Mouse (Mus musculus): ENCODE measurements around the gene Ccdc43. TPM values are rescaled to one million over a fixed set of nuclear protein-coding genes. Genes with fewer than 3 reads are reported as not detected.

The Ccdc43 gene
- polyA plus RNA-seq, 1 experiment from 2014 or later: 47.5 TPM

- WGBS: 3% methylated on average over 9 of the region's 9 CpGs
- Histone ChIP-seq H3K4me3 (ENCODE audit: low read length) (no peak overlapping the region), H3K9ac (ENCODE audit: low read length) (no peak overlapping the region), H3K4me1 (replicated peaks; ENCODE audit: control insufficient read depth, insufficient read depth, low read length) (0 out of 2 replicates have a peak, but pooled peaks cover 4% of the 10 kb centered on the region), H3K9me3 (ENCODE audit: control insufficient read depth, low read length) (no peaks in the 10 kb centered on the region), H3K4me2 (ENCODE audit: low read depth, low read length) (no peak overlapping the region), H3K27me3 (ENCODE audit: control insufficient read depth, insufficient read depth, low read depth, low read length) (no peaks in the 10 kb centered on the region), H3K27ac (ENCODE audit: low read length) (no peak overlapping the region), H3K36me3 (ENCODE audit: control insufficient read depth, insufficient read depth, low read length) (no peaks in the 10 kb centered on the region)
- ATAC-seq (ENCODE audit: low read depth): peak; percentile 47; the same call in 1 of the 2 replicates
These were observed 46.2 kb downstream of the Ccdc43 start for GRCm38 (mm10) chr11:102651381-102651780.

GRCm38 (mm10) chr11:102647885-102648284, 49.7 kb downstream of the Ccdc43 start:
- H3K36me3 ChIP-seq (ENCODE audit: control insufficient read depth, insufficient read depth, low read length): no peaks in the 10 kb centered on the region
- H3K27me3 ChIP-seq (ENCODE audit: control insufficient read depth, insufficient read depth, low read depth, low read length): no peaks in the 10 kb centered on the region
- peaks cover 10% of the 10 kb centered on the region for H3K4me1 ChIP-seq (replicated peaks; ENCODE audit: control insufficient read depth, insufficient read depth, low read length)
- no peak overlapping the region for H3K4me3 ChIP-seq (ENCODE audit: low read length)
- no peak overlapping the region for H3K27ac ChIP-seq (ENCODE audit: low read length)
- WGBS: 59% methylated on average over 12 of the region's 12 CpGs
- no peak for ATAC-seq (ENCODE audit: low read depth)
- no peaks in the 10 kb centered on the region for H3K9me3 ChIP-seq (ENCODE audit: control insufficient read depth, low read length)
- H3K4me2 ChIP-seq (ENCODE audit: low read depth, low read length): no peak overlapping the region
- no peak overlapping the region for H3K9ac ChIP-seq (ENCODE audit: low read length)

GRCm38 (mm10) chr11:102646226-102646625, 51.4 kb downstream of the Ccdc43 start:
- H3K4me3 ChIP-seq (ENCODE audit: low read length): no peak overlapping the region
- H3K9me3 ChIP-seq (ENCODE audit: control insufficient read depth, low read length): no peaks in the 10 kb centered on the region
- H3K4me2 ChIP-seq (ENCODE audit: low read depth, low read length): no peak overlapping the region
- ATAC-seq (ENCODE audit: low read depth): peak; percentile 49; the same call in 1 of the 2 replicates
- H3K36me3 ChIP-seq (ENCODE audit: control insufficient read depth, insufficient read depth, low read length): no peaks in the 10 kb centered on the region
- 65% methylated on average over 13 of the region's 13 CpGs for WGBS
- H3K27me3 ChIP-seq (ENCODE audit: control insufficient read depth, insufficient read depth, low read depth, low read length): no peaks in the 10 kb centered on the region
- no peak overlapping the region for H3K27ac ChIP-seq (ENCODE audit: low read length)
- H3K9ac ChIP-seq (ENCODE audit: low read length): no peak overlapping the region
- peaks cover 7% of the 10 kb centered on the region for H3K4me1 ChIP-seq (replicated peaks; ENCODE audit: control insufficient read depth, insufficient read depth, low read length)

- peaks cover 11% of the 10 kb centered on the region for H3K4me1 ChIP-seq (replicated peaks; ENCODE audit: control insufficient read depth, insufficient read depth, low read length)
- peak overlapping the region; percentile 74 for H3K27ac ChIP-seq (ENCODE audit: low read length)
- ATAC-seq (ENCODE audit: low read depth): peak; percentile 84
- WGBS: 34% methylated on average over 10 of the region's 10 CpGs
- no peaks in the 10 kb centered on the region for H3K9me3 ChIP-seq (ENCODE audit: control insufficient read depth, low read length)
- no peak overlapping the region for H3K9ac ChIP-seq (ENCODE audit: low read length)
- no peaks in the 10 kb centered on the region for H3K36me3 ChIP-seq (ENCODE audit: control insufficient read depth, insufficient read depth, low read length)
- no peak overlapping the region for H3K4me3 ChIP-seq (ENCODE audit: low read length)
- no peaks in the 10 kb centered on the region for H3K27me3 ChIP-seq (ENCODE audit: control insufficient read depth, insufficient read depth, low read depth, low read length)
- H3K4me2 ChIP-seq (ENCODE audit: low read depth, low read length): no peak overlapping the region
These were observed 53.6 kb downstream of the Ccdc43 start for GRCm38 (mm10) chr11:102643891-102644382.

- Histone ChIP-seq H3K9ac (ENCODE audit: low read length) (no peak overlapping the region), H3K27ac (ENCODE audit: low read length) (no peak overlapping the region), H3K4me1 (replicated peaks; ENCODE audit: control insufficient read depth, insufficient read depth, low read length) (peaks cover 25% of the 10 kb centered on the region), H3K36me3 (ENCODE audit: control insufficient read depth, insufficient read depth, low read length) (no peaks in the 10 kb centered on the region), H3K9me3 (ENCODE audit: control insufficient read depth, low read length) (no peaks in the 10 kb centered on the region), H3K4me2 (ENCODE audit: low read depth, low read length) (no peak overlapping the region), H3K4me3 (ENCODE audit: low read length) (no peak overlapping the region), H3K27me3 (ENCODE audit: control insufficient read depth, insufficient read depth, low read depth, low read length) (no peaks in the 10 kb centered on the region)
- peak; percentile 65 for ATAC-seq (ENCODE audit: low read depth)
- 22% methylated on average over 12 of the region's 12 CpGs for WGBS
These were observed 60.7 kb downstream of the Ccdc43 start for GRCm38 (mm10) chr11:102636887-102637286.

Small RNAs within 50 kb of the gene (microRNA-seq; reads per million reads assigned to microRNA genes)
- not detected for gene Gm22920

Other genes starting within 250 kb of the Ccdc43 start
- gene Itga2b, start 227.7 kb downstream of the Ccdc43 start, polyA plus RNA-seq (2015; fragmentation: Nextera tagmentation; extraction: Ambion mirVana): 12.1 TPM in 2 replicates
- gene Gpatch8, start 141.4 kb downstream of the Ccdc43 start, polyA plus RNA-seq (2015; fragmentation: Nextera tagmentation; extraction: Ambion mirVana): 47.1 and 48.6 TPM in 2 replicates
- 18.4 and 23.2 TPM in 2 replicates for gene Gm11627, start 118.3 kb downstream of the Ccdc43 start, polyA plus RNA-seq (2015; fragmentation: Nextera tagmentation; extraction: Ambion mirVana)
- gene Fzd2, start 93.4 kb downstream of the Ccdc43 start, polyA plus RNA-seq (2015; fragmentation: Nextera tagmentation; extraction: Ambion mirVana): 25.9 and 27.8 TPM in 2 replicates
- 0.16 and 0.19 TPM in 2 replicates for gene Meioc, start 34.1 kb downstream of the Ccdc43 start, polyA plus RNA-seq (2015; fragmentation: Nextera tagmentation; extraction: Ambion mirVana)
- 5.0 and 5.1 TPM in 2 replicates for gene Adam11, start 63.7 kb upstream of the Ccdc43 start, polyA plus RNA-seq (2015; fragmentation: Nextera tagmentation; extraction: Ambion mirVana)
- 60.8 and 65.7 TPM in 2 replicates for gene Gjc1, start 121.9 kb upstream of the Ccdc43 start, polyA plus RNA-seq (2015; fragmentation: Nextera tagmentation; extraction: Ambion mirVana)
- gene Higd1b, start 138.1 kb upstream of the Ccdc43 start, polyA plus RNA-seq (2015; fragmentation: Nextera tagmentation; extraction: Ambion mirVana): 51.5 and 56.7 TPM in 2 replicates
- 174 and 183 TPM in 2 replicates for gene Eftud2, start 183.2 kb upstream of the Ccdc43 start, polyA plus RNA-seq (2015; fragmentation: Nextera tagmentation; extraction: Ambion mirVana)
- 3.9 and 5.4 TPM in 2 replicates for gene Ccdc103, start 183.4 kb upstream of the Ccdc43 start, polyA plus RNA-seq (2015; fragmentation: Nextera tagmentation; extraction: Ambion mirVana)
- 0.09 TPM in 1 of 2 replicates, not detected in the other for gene Fam187a, start 187.4 kb upstream of the Ccdc43 start, polyA plus RNA-seq (2015; fragmentation: Nextera tagmentation; extraction: Ambion mirVana)
- gene Gfap, start 203.1 kb upstream of the Ccdc43 start, polyA plus RNA-seq (2015; fragmentation: Nextera tagmentation; extraction: Ambion mirVana): 0.18 and 0.63 TPM in 2 replicates
- gene Kif18b, start 227.3 kb upstream of the Ccdc43 start, polyA plus RNA-seq (2015; fragmentation: Nextera tagmentation; extraction: Ambion mirVana): 13.7 and 14.0 TPM in 2 replicates
- 0.24 and 0.60 TPM in 2 replicates for gene C1ql1, start 248.9 kb upstream of the Ccdc43 start, polyA plus RNA-seq (2015; fragmentation: Nextera tagmentation; extraction: Ambion mirVana)

Measured in lung, embryonic 16.5 days (tissue).